Mouse (Mus musculus) small intestine, adult 2 months (tissue): ENCODE results near the gene Rsph6a. TPM values are rescaled to one million over a fixed set of nuclear protein-coding genes. Genes with fewer than 3 reads are reported as not detected.

Experiments
- H3K27ac ChIP-seq: fragments of 200-500 bp; 2 replicates; pipeline ENCODE4 v1.5.1; 2012; ENCODE audit warnings: low read depth, low read length, control low read depth, inconsistent platforms; ENCODE audit not compliant: insufficient read depth
- H3K27me3 ChIP-seq: fragments of 200-500 bp; 2 replicates; pipeline ENCODE4 v1.6.1; 2012; ENCODE audit warnings: mild to moderate bottlenecking, moderate library complexity, low read length, inconsistent platforms; ENCODE audit not compliant: control insufficient read depth, insufficient read depth
- H3K36me3 ChIP-seq: fragments of 200-500 bp; 2 replicates; pipeline ENCODE4 v1.6.1; 2012; ENCODE audit warnings: mild to moderate bottlenecking, low read length, control low read depth, inconsistent platforms; ENCODE audit not compliant: control insufficient read depth, insufficient read depth
- H3K4me1 ChIP-seq: fragments of 200-500 bp; 2 replicates; pipeline ENCODE4 v1.6.1; 2012; ENCODE audit warnings: low read length, inconsistent platforms, mixed read lengths; ENCODE audit not compliant: control insufficient read depth, insufficient read depth, insufficient read length
- H3K4me3 ChIP-seq: fragments of 200-500 bp; 2 replicates; pipeline ENCODE4 v1.5.1; 2012; ENCODE audit warnings: low read depth, mild to moderate bottlenecking, control low read depth, inconsistent platforms, low read length, moderate library complexity
- CTCF ChIP-seq: fragments of 200-500 bp; IDR thresholded peaks from 2 replicates; pipeline ENCODE4 v1.5.1; 2012; ENCODE audit warnings: low read depth, mild to moderate bottlenecking, control low read depth, inconsistent platforms, low read length, moderate library complexity, mixed read lengths; ENCODE audit not compliant: insufficient replicate concordance, insufficient read length; ENCODE audit errors: extremely low read depth
- POLR2A ChIP-seq: fragments of 200-500 bp; IDR thresholded peaks from 2 replicates; pipeline ENCODE4 v1.6.1; 2012; ENCODE audit warnings: low read depth, mild to moderate bottlenecking, control low read depth, inconsistent platforms, low read length, moderate library complexity
- WGBS: fragments of 180-500 bp; shearing (Covaris S2); methylation state at CpG from one replicate; pipeline ENCODE4 v1.1.7; 2018; 5-methylcytosine and 5-hydroxymethylcytosine counted together
- polyA plus RNA-seq: library from polyadenylated mRNA; depleted of rRNA; stranded (reverse); fragments of >200 nt; gene quantifications from 2 replicates; pipeline ENCODE4 v1.2.3, GENCODE M21; 2012

Gene Rsph6a
- polyA plus RNA-seq, 1 experiment = not detected

- no peak overlapping the region for H3K27ac ChIP-seq
- H3K4me1 ChIP-seq = no peaks in the 10 kb centered on the region
- TF ChIP-seq CTCF = no peak
- TF ChIP-seq POLR2A = no peak
- WGBS = 86% methylated on average over 14 of the region's 14 CpGs
- peaks cover 80% of the 10 kb centered on the region for H3K36me3 ChIP-seq
- H3K27me3 ChIP-seq = no peaks in the 10 kb centered on the region
- H3K4me3 ChIP-seq = no peak overlapping the region
These were observed 6.4 kb upstream of the Rsph6a start for GRCm38 (mm10) chr7:19048006-19048527.

- no peaks in the 10 kb centered on the region for H3K27me3 ChIP-seq
- no peak overlapping the region for H3K4me3 ChIP-seq
- no peak overlapping the region for H3K27ac ChIP-seq
- H3K36me3 ChIP-seq = peaks cover 71% of the 10 kb centered on the region
- H3K4me1 ChIP-seq = no peaks in the 10 kb centered on the region
- WGBS = 85% methylated on average over 5 of the region's 5 CpGs
- TF ChIP-seq POLR2A = no peak
- TF ChIP-seq CTCF = no peak
These were observed 5.2 kb upstream of the Rsph6a start for GRCm38 (mm10) chr7:19049252-19049651.

GRCm38 (mm10) chr7:19050172-19050571 is 4.3 kb upstream of the Rsph6a start:
- Histone ChIP-seq H3K36me3 (peaks cover 62% of the 10 kb centered on the region), H3K4me1 (no peaks in the 10 kb centered on the region), H3K4me3 (no peak overlapping the region), H3K27me3 (no peaks in the 10 kb centered on the region), H3K27ac (no peak overlapping the region)
- 77% methylated on average over 8 of the region's 8 CpGs for WGBS
- no peak for TF ChIP-seq POLR2A
- no peak for TF ChIP-seq CTCF

DNA sequence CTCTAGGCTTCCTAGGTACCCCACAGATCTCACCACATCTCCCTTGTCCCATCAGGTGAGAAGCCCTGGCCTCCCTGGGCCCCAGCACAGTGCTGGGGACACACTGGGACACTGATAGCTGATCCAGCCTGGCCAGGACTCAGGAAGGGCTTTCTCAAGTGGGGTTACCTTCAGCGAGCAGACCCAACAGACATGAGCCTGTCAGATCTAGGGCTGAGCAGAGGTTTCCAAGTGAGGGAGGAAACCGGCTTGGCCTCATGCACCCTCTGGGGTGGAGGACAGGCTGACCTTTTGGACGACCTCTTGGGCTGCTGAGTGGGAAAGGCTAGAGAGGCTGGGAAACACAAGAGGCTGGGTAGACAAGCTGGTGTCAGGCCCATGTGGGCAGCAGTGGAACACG is 3.3 kb upstream of the Rsph6a start:
- no peak overlapping the region for H3K27ac ChIP-seq
- H3K27me3 ChIP-seq = no peaks in the 10 kb centered on the region
- TF ChIP-seq POLR2A = no peak
- no peak for TF ChIP-seq CTCF
- 75% methylated on average over 4 of the region's 4 CpGs for WGBS
- peaks cover 52% of the 10 kb centered on the region for H3K36me3 ChIP-seq
- H3K4me3 ChIP-seq = no peak overlapping the region
- no peaks in the 10 kb centered on the region for H3K4me1 ChIP-seq

DNA sequence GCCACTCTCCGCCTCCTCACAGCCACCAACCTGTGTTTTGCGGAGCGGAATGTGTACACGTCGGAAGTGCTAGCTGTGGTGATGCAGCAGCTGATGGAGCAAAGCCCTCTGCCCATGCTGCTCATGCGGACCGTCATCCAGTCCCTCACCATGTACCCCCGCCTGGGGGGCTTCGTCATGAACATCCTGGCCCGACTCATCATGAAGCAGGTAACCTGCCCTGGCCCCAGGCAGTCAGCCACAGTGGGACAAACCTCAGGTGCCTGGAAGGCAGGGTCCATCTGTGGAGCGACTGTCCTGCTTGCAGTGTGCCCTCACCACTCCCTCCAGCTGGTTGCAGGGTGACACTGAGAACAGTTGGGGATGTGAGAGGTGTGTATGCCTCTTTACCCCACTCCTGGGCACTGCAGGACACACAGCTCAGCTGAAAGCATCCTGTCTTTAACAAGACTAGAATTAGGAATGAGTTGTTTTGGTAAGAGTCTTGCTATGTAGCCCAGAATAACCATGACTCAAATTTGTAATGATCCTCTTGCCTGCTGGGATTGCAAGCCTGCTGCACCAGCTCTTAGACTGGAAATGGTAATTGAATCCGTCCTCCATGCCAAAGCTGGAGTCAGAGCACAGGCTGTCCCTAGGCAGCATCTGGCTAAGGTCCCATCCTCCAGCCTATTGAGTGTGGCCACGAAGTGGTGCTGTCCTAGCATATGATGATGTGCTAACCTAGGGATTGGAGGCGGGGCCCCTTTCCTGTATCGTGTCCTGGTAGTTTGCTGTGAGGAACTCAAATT is 1.9 kb upstream of the Rsph6a start:
- Histone ChIP-seq H3K36me3 (peaks cover 38% of the 10 kb centered on the region), H3K4me1 (no peaks in the 10 kb centered on the region), H3K27me3 (no peaks in the 10 kb centered on the region), H3K4me3 (no peak overlapping the region), H3K27ac (no peak overlapping the region)
- WGBS = 90% methylated on average over 15 of the region's 15 CpGs
- TF ChIP-seq CTCF (no peak), POLR2A (no peak)

DNA sequence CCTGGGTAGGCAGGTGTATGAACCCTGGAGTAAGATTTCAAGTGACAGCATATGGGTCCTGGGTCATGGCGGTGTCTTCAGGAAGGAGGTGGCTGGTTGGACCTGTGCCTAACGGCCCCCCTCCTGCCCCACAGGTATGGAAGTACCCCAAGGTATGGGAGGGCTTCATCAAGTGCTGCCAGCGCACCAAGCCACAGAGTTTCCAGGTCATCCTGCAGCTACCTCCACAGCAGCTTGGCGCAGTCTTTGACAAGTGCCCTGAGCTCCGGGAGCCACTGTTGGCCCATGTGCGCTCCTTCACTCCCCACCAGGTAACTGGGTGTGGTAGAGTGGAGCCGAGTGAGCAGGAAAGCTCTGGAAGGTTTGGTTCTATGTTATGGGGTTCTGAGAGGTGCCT is 1.4 kb upstream of the Rsph6a start:
- H3K4me1 ChIP-seq = no peaks in the 10 kb centered on the region
- no peak overlapping the region for H3K27ac ChIP-seq
- H3K4me3 ChIP-seq = no peak overlapping the region
- peaks cover 34% of the 10 kb centered on the region for H3K36me3 ChIP-seq
- TF ChIP-seq CTCF (no peak), POLR2A (no peak)
- H3K27me3 ChIP-seq = no peaks in the 10 kb centered on the region
- 87% methylated on average over 7 of the region's 7 CpGs for WGBS

- TF ChIP-seq CTCF = no peak
- TF ChIP-seq POLR2A = no peak
- WGBS = 80% methylated on average over 9 of the region's 9 CpGs
- Histone ChIP-seq H3K4me1 (no peaks in the 10 kb centered on the region), H3K36me3 (peaks cover 20% of the 10 kb centered on the region; the same call in 1 of the 2 replicates), H3K27me3 (no peaks in the 10 kb centered on the region), H3K27ac (no peak overlapping the region), H3K4me3 (no peak overlapping the region)
These were observed 237 bp downstream of the Rsph6a start for GRCm38 (mm10) chr7:19054777-19055076.
